Comparison of ENCODE assay signal across 20 mouse cellular contexts in the genomic region with DNA sequence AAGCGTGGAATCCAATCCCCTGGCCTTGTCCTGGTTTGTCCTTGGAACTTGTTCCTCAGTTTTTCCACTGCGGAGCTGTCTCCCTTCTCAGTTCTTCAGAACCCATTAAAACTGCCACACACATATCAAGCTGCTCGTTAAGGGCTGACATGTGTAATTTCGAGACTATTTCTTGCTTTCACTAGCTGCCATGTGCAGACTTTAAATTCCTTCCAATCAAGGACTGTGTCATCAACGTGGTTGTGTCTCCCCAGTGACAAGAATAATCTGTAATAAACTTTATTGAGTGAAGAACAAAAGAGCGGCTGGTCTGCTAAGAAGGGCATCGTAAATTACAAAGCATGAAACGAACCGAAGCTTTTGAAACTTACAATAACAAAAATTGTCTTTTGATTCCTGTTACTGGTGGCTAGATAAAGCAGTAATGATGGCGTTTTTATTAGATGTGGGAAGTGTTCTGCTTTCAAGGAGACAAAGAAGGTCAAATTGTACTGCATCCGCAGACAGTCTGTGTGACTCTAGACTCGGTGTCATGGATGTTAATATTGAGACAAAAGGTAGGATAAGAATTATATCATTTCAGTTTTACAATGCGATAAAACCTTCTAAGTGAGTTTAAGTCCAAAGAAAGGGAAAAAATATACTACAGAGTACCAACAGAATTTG. TPM values are rescaled to one million over a fixed set of nuclear protein-coding genes. Genes with fewer than 3 reads are reported as not detected.
DNase-seq lines count a peak whose midpoint lies in the region; ATAC-seq and TF ChIP-seq lines count a peak whose summit lies in the region.
"Had no signal": no experiment of that assay in that cellular context is flagged by ENCODE, and none has a peak within 500 bp of the region (broad histone marks: within the 10 kb centered on the region; RNA-seq: fewer than 3 reads in every experiment).

No protein-coding gene starts in this region.

- peak; percentile 7 to 48 for DNase-seq in adrenal gland, adult (ENCODE audit: inconsistent age in 2 of 2, low spot score in 1 of 2)
- DNase-seq in adrenal gland, postnatal 10 days, result no peak
- DNase-seq in heart, adult 8-10 months (ENCODE audit: low spot score), result no peak
- peak; percentile 22 for DNase-seq in kidney, postnatal 14 days
- DNase-seq in kidney, adult 9 months, result no peak
- peak; percentile 46 for DNase-seq in forebrain, postnatal 0 days
- DNase-seq in right cerebral cortex, postnatal 4 days, result no peak
- DNase-seq: adrenal gland, postnatal 25 days; cerebellum, adult 9-11 months; gastrocnemius, postnatal 36 days; retina, postnatal 1 day; thymus, adult 2 months had no signal

- ATAC-seq in heart, embryonic 14.5 days (ENCODE audit: insufficient number of reproducible peaks, insufficient read depth, low FRiP score, low read depth), result no peak
- ATAC-seq in forebrain, postnatal 0 days, result peak; percentile 77
- ATAC-seq: intestine, embryonic 15.5 days; midbrain, embryonic 16.5 days had no signal

- peak overlapping the region; percentile 18 to 78 for H3K27ac ChIP-seq in heart, embryonic 14.5 days (replicated peaks in 1 of 2; ENCODE audit: control insufficient read depth in 1 of 2, insufficient read depth in 1 of 2, low read depth in 2 of 2, low read length in 2 of 2)
- peak overlapping the region; percentile 69; the same call in 1 of the 2 replicates for H3K27ac ChIP-seq in forebrain, postnatal 0 days (ENCODE audit: low read depth, low read length)
- H3K27ac ChIP-seq: embryonic facial prominence, embryonic 15.5 days; hindbrain, embryonic 12.5 days; intestine, embryonic 15.5 days; limb, embryonic 13.5 days; liver, embryonic 15.5 days; neural tube, embryonic 12.5 days had no signal

- TF ChIP-seq CTCF in forebrain, postnatal 0 days (IDR thresholded peaks at IDR 0.05; ENCODE audit: low read depth), result no peak

- WGBS in heart, embryonic 14.5 days, result 50% methylated on average over 13 of the region's 13 CpGs
- WGBS in forebrain, postnatal 0 days, result 27% methylated on average over 13 of the region's 13 CpGs

- H3K4me2 ChIP-seq in heart, embryonic 14.5 days (ENCODE audit: low read length), result peak overlapping the region; percentile 40
- peak overlapping the region; percentile 2; the same call in 1 of the 2 replicates for H3K4me2 ChIP-seq in forebrain, postnatal 0 days (ENCODE audit: low read depth)
- H3K4me2 ChIP-seq: embryonic facial prominence, embryonic 15.5 days; hindbrain, embryonic 12.5 days; intestine, embryonic 15.5 days; limb, embryonic 13.5 days; liver, embryonic 15.5 days; neural tube, embryonic 12.5 days had no signal

- H3K9me3 ChIP-seq in heart, embryonic 14.5 days (ENCODE audit: control insufficient read depth, low read length), result no peaks in the 10 kb centered on the region
- H3K9me3 ChIP-seq in forebrain, postnatal 0 days (ENCODE audit: low read length), result no peaks in the 10 kb centered on the region
- H3K9me3 ChIP-seq: embryonic facial prominence, embryonic 15.5 days; hindbrain, embryonic 12.5 days; intestine, embryonic 15.5 days; limb, embryonic 13.5 days; liver, embryonic 15.5 days; neural tube, embryonic 12.5 days had no signal

- H3K27me3 ChIP-seq in heart, embryonic 14.5 days (ENCODE audit: control insufficient read depth, insufficient read depth, low read length), result no peaks in the 10 kb centered on the region
- no peaks in the 10 kb centered on the region for H3K27me3 ChIP-seq in forebrain, postnatal 0 days (ENCODE audit: insufficient read depth, low read length)
- H3K27me3 ChIP-seq: embryonic facial prominence, embryonic 15.5 days; hindbrain, embryonic 12.5 days; intestine, embryonic 15.5 days; liver, embryonic 15.5 days; neural tube, embryonic 12.5 days had no signal

- no peak overlapping the region for H3K4me3 ChIP-seq in heart, embryonic 14.5 days (ENCODE audit: control insufficient read depth in 1 of 2, insufficient read depth in 1 of 2, low read depth in 1 of 2, low read length in 2 of 2)
- no peak overlapping the region for H3K4me3 ChIP-seq in forebrain, postnatal 0 days (ENCODE audit: low read depth, low read length)
- H3K4me3 ChIP-seq: embryonic facial prominence, embryonic 15.5 days; hindbrain, embryonic 12.5 days; intestine, embryonic 15.5 days; limb, embryonic 13.5 days; liver, embryonic 15.5 days; neural tube, embryonic 12.5 days had no signal

- H3K9ac ChIP-seq in heart, embryonic 14.5 days (ENCODE audit: low read length), result peak overlapping the region; percentile 16; the same call in 1 of the 2 replicates
- no peak overlapping the region for H3K9ac ChIP-seq in forebrain, postnatal 0 days
- H3K9ac ChIP-seq: embryonic facial prominence, embryonic 15.5 days; hindbrain, embryonic 12.5 days; intestine, embryonic 15.5 days; limb, embryonic 13.5 days; liver, embryonic 15.5 days; neural tube, embryonic 12.5 days had no signal

- no peaks in the 10 kb centered on the region for H3K36me3 ChIP-seq in heart, embryonic 14.5 days (ENCODE audit: control insufficient read depth, insufficient read depth, low read length)
- no peaks in the 10 kb centered on the region for H3K36me3 ChIP-seq in forebrain, postnatal 0 days (ENCODE audit: insufficient read depth)
- H3K36me3 ChIP-seq: embryonic facial prominence, embryonic 15.5 days; hindbrain, embryonic 12.5 days; intestine, embryonic 15.5 days; limb, embryonic 13.5 days; liver, embryonic 15.5 days; neural tube, embryonic 12.5 days had no signal

- H3K4me1 ChIP-seq in heart, embryonic 14.5 days (ENCODE audit: control insufficient read depth in 2 of 2, insufficient read depth in 2 of 2, low read length in 2 of 2), result peaks cover 6 to 23% of the 10 kb centered on the region in 2 experiments
- peaks cover 7% of the 10 kb centered on the region; the same call in 1 of the 2 replicates for H3K4me1 ChIP-seq in forebrain, postnatal 0 days (ENCODE audit: insufficient read depth)
- H3K4me1 ChIP-seq: embryonic facial prominence, embryonic 15.5 days; hindbrain, embryonic 12.5 days; limb, embryonic 13.5 days; liver, embryonic 15.5 days; neural tube, embryonic 12.5 days had no signal

RNA-seq across cellular contexts. Expression of a gene that starts 7.5 kb away (rescaled TPM):
- 10 to 100 TPM; 41.8 to 47.6 TPM for total RNA-seq in adrenal gland, postnatal 10 days (2021)
- 61.0 and 69.3 TPM in 2 replicates for polyA plus RNA-seq in heart, embryonic 14.5 days (2014; fragmentation: Nextera tagmentation; extraction: Ambion mirVana)
- total RNA-seq in heart, adult 8-10 months (2022), result 10 to 100 TPM; 13.8 to 19.0 (median 15.7) TPM
- 101 and 152 TPM in 2 replicates for total RNA-seq in forebrain, postnatal 0 days (2014; rRNA removed)
- polyA plus RNA-seq in forebrain, postnatal 0 days (2015; fragmentation: Nextera tagmentation; extraction: Ambion mirVana), result 57.9 and 70.6 TPM in 2 replicates

Comparison
In these comparisons a context has a peak if more than half of its experiments do, and no peak if none do; other contexts are left out.
1. DNase-seq: peak in adrenal gland, adult (2 of 2), kidney, postnatal 14 days (single experiment) and forebrain, postnatal 0 days (single experiment); none in adrenal gland, postnatal 10 days (single experiment), heart, adult 8-10 months (single experiment), kidney, adult 9 months (single experiment) and right cerebral cortex, postnatal 4 days (single experiment).